Mouse (Mus musculus): ENCODE results near the gene Sorbs1.

- peak; percentile 72 for TF ChIP-seq CTCF (IDR thresholded peaks at IDR 0.05; ENCODE audit: low read depth, low read length)
- no peak for TF ChIP-seq POLR2A (IDR thresholded peaks at IDR 0.05; ENCODE audit: borderline replicate concordance, low read depth, low read length)
Observed at GRCm38 (mm10) chr19:40544856-40545255, 31.3 kb upstream of the Sorbs1 start.

Measured in bone marrow macrophage, adult 2 months (primary cell).